Mouse (Mus musculus) bone marrow macrophage, adult 2 months (primary cell): Measurements from ENCODE around the gene Mark4.

Source experiments
- CTCF ChIP-seq: IDR thresholded peaks from 2 replicates; pipeline ENCODE4 v1.5.1; 2012; ENCODE audit warnings: low read depth, mild to moderate bottlenecking, low read length, moderate library complexity
- POLR2A ChIP-seq: IDR thresholded peaks from 2 replicates; pipeline ENCODE4 v1.6.1; 2012; ENCODE audit warnings: mild to moderate bottlenecking, low read depth, low read length, borderline replicate concordance

- TF ChIP-seq POLR2A, result no peak
- no peak for TF ChIP-seq CTCF
Observed at GRCm38 (mm10) chr7:19466602-19467145, 8.1 kb upstream of the Mark4 start.
